Mouse (Mus musculus): ENCODE data around the gene Cdkn1a. TPM values are rescaled to one million over a fixed set of nuclear protein-coding genes. Genes with fewer than 3 reads are reported as not detected.
A peak's percentile ranks its signal among the peaks of the same experiment; 100 is the strongest.

The Cdkn1a gene
- total RNA-seq, 2 experiments from 2014 or later: 0.84 to 2.3 TPM

DNA sequence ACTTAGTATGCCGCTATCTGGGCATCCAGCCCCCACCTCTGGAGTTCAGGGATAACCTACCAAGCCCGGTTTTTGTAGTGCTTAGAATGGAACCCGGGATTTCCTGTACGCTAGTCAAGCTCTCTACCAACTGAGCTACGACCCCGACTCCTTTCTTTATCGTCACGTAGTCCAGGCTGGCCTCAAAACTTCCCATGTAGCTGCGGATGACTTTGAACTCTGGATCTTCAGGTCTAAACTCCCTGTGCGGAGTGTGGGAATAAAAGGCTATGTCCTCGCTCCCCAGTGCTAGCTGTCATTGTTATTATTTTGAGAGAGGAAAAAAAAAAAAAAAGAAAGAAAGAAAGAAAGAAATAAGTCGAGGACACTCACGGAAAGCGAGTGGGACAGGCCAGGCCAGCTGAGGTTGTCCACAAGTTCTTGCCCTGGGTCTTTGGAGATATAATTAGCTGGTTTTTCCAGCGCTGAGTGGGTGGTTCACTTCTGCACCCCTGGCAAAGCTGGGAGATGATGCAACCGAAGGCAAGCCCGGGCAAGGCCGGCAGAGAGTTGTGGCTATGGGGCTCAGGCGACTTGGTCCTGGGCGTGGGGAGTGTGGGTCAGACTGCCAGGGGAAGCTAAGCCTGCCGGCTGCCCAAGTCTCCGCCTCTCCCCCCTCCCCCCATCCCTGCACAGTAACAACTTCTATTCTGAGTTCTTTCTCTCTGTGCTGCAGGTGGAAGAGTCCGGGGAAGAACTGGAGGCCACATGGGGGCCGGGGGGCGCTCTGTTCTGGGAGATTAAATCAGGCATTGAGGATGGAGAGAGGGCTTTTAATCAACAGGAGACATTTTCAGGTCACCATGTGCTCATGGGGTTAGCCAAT, 12.0 kb upstream of the Cdkn1a start:
- ATAC-seq (replicated peaks; ENCODE audit: low FRiP score, poor library complexity, severe bottlenecking): no peak

DNA sequence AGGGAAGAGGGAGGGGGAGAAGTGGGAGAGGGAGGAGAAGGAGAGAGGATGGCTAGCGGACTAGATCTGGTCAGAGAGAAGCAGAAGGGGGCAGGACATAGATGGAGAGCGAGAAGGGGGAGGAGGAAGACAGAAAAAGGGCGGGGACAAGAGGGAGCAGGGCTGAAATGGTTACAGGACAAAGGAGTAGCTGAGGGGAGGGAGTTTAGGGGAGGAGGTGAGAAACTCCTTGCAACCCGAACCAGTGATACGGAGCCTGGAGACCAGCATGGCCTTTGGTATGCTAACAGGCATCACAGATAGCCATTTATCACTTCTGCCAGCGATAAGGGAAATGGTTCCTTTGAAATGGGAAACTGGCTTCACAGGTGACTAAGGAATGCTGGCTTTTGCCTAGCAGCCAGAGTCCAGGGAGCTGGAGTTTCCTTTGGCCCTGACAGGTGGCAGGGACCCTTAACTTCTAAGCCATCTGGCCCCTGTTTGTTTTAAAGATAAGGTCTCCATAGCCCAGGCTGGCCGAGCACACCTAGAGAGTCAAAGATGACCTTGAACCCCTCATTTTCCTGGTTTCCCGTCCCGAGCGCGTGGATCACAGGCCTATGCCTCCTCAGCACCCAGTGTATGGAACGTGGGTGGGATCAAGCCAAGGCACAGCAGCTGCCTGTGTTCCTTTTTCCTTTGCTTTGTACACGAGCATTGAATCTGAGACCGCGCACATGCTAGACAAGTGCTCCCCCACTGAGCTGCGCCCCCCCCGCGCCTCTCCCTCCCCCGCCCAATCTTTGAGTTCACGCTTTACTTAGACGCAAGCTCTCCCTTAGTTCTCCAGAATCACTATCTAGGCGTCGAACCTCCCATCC, 9.8 kb upstream of the Cdkn1a start:
- no peak for ATAC-seq (replicated peaks; ENCODE audit: low FRiP score, poor library complexity, severe bottlenecking)

DNA sequence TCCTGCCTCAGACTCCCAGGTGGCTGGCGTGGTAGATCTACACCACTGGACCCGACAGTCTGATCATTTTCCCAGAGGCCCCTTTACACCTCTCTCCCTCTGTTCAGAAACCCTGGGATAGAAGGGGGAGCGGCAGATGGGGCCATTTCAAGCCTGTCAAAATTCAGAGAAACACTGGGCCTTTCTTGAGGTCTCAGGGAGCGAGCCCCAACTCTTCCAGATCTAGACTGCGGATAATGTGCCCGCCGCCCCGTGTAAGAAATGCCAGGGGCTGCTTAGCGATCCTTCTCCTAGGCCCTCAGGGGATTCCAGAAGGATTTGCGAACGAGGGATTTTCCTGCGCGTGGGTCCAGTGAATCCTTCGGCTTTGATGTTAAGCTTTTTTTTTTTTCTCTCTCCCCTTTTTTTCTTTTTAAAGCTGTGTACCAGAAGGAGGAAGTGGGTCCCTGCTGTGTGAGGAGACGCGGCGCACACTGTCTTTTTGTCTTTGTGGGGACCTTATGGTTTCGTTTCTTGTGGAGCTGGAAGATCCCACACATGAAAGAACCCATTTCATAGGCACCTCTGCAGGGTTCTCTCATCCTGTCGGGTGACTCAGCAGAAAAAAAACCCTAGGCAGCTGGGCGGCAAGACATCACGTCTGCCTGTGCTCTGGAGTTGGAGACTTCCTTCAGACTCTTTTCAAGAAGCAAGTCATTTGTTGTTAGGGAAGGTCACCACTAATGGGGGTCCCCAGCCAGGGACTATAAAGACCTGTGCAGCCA, 9.0 kb upstream of the Cdkn1a start:
- no peak for ATAC-seq (replicated peaks; ENCODE audit: low FRiP score, poor library complexity, severe bottlenecking)

GRCm38 (mm10) chr17:29083586-29083985, 7.2 kb upstream of the Cdkn1a start:
- no peak for ATAC-seq (replicated peaks; ENCODE audit: low FRiP score, poor library complexity, severe bottlenecking)

GRCm38 (mm10) chr17:29084656-29085055, 6.1 kb upstream of the Cdkn1a start:
- ATAC-seq (replicated peaks; ENCODE audit: low FRiP score, poor library complexity, severe bottlenecking): no peak

DNA sequence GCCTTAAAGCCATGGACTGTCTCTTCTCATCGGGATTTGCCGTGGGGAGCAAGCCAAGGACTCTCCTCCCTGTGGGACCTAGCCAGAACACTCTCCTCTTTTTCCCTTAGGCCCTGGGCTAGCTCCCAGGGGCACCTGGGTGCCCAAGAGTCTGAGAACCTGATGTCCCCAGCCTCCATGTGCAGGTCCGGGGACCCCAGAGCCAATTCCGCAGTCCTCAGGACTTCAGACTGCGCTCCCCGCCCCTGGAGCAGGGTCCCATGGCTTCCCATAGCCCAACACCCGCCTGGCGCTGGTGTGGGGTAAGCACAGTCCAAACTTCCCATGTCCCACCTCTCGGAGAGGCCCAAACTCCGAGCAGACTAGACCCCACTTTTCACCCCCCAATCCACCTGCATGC, 5.5 kb upstream of the Cdkn1a start:
- no peak for ATAC-seq (replicated peaks; ENCODE audit: low FRiP score, poor library complexity, severe bottlenecking)

GRCm38 (mm10) chr17:29086916-29087315, 3.9 kb upstream of the Cdkn1a start:
- ATAC-seq (replicated peaks; ENCODE audit: low FRiP score, poor library complexity, severe bottlenecking): no peak

DNA sequence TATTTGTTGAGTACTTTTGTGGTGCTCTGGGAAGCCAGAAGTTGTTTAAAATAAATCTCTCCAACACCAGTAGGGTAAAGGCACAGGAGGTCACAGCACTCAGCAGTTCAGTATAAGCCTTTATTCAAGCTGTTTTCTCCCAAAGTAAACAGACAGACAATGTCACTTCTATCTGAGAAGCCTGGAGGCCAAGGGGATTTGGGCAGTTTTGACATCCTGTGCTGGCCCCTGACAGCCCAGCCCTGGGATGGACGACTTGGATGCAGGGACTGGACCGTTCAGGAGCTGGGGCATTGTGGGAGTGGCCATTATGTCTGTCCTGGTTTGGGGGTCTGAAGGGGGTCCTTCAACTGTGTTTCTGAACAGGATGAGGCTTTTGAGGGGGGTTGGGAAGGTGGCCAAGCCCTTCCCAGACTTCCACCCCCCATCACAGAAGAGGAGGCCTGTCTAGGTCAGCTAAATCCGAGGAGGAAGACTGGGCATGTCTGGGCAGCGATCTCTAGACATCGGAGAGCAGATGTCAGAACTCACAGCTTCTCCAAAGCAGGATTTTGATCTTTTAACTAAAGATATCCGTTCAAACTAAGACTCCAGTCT, 670 bp downstream of the Cdkn1a start:
- no peak for ATAC-seq (replicated peaks; ENCODE audit: low FRiP score, poor library complexity, severe bottlenecking)

DNA sequence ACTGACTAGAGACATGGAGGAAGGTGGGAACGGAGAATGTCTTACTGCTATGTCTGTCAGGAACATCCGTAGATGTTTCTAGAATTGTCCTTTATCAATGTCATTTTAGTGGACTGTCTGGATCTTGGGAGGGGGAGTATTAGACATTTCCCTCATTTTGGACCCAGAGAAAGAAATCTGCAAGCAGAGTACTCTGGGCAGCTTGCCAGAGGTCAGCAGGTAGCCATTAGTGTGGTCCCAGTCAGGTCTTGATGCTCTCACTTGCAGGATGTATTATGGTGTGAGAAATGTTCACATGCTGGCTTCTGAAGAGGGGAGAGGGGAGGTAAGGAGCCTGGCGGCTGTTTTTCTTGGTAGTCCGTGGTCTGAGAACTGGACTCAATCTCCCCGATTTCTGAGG, 1.7 kb downstream of the Cdkn1a start:
- no peak for ATAC-seq (replicated peaks; ENCODE audit: low FRiP score, poor library complexity, severe bottlenecking)

DNA sequence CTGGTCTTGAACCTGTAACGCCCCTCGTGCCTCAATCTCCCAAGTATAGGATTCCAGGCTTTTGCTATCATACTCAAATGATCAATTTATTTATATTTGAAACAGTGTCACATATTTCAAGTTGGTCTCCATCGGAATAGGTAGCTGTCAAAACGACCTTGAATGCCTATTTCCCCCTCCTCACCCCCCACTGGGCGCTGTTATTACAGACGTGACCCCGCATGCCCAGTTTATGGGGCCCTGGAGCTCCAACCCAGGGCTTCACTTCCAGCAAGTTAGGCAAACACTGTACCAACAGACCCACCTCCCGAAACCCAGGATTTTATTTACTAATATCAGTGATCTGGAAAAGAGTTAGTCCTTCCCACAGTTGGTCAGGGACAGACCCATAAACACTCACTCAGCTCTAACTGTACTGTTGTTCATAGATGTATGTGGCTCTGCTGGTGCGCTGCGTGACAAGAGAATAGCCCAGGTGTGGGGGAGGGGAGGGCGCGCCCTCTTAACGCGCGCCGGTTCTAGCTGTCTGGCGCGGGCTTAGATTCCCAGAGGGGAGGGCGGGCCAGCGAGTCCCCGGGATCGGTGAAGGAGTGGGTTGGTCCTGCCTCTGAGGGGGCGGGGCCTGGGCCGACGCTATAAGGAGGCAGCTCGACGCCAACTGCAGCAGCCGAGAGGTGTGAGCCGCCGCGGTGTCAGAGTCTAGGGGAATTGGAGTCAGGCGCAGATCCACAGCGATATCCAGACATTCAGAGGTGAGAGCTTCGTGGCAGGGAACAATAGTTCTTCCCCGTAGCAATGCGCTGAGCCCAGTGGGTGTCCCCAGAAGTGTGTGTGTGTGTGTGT, 2.6 kb downstream of the Cdkn1a start:
- peak; percentile 73 for ATAC-seq (replicated peaks; ENCODE audit: low FRiP score, poor library complexity, severe bottlenecking)

DNA sequence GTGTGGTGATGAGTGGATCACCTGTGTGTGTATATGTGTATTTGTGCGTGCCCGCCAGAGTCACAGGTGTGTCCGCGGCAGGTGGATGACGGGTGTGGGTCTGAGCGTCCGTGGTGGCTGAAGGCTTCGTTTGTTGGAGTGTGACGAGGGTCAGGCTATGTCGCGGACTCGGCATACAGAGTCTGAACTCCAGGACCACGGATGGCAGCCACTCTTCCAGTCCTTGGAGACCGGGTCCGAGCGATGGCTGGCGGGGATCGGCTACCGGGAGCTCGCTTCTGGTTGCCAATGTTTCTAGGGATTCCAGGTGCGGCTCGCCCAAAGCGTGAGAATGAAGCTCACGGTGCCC, 3.2 kb downstream of the Cdkn1a start:
- ATAC-seq (replicated peaks; ENCODE audit: low FRiP score, poor library complexity, severe bottlenecking): no peak

DNA sequence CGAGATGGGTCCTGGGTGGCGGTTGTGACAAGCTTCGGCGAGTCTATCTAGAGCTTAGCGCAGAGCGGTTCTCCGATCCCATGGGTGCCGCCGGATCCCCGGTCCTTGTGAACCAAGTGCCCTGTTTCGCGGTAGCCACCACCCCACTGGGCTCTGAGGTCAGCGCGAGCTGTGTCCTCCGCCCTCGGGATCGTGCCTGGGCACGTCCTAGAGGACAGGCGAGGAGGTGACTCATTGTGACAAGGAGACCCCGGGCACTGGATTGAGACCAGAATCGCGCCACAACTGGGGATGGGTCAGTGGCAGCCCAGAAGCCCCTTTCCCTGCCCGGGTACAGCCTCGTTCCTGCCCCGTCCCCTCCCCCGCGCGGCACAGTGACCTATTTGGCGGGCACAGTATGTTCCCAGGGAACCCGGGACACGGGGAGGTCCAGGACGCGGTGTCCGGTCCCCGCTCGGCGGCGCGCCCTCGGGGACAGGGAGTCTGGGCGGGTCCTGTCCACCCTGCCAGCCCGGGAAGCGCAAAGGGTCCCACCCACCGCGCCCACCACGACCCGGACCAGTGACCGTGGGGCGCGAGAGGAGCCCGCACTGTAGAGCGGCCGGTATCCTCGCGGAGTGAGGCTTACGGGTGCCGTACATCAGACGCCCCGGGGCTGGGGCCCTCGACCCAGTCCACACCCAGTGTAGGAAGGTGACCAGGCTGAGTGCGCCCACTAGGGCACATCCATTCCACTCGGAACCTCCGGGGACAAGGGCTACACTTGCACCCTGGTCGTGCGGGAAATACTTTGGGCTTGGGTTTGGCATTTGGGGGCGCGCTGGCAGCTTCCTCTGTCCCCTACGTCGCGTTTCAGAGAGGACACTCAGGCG, 3.8 kb downstream of the Cdkn1a start:
- ATAC-seq (replicated peaks; ENCODE audit: low FRiP score, poor library complexity, severe bottlenecking): no peak

DNA sequence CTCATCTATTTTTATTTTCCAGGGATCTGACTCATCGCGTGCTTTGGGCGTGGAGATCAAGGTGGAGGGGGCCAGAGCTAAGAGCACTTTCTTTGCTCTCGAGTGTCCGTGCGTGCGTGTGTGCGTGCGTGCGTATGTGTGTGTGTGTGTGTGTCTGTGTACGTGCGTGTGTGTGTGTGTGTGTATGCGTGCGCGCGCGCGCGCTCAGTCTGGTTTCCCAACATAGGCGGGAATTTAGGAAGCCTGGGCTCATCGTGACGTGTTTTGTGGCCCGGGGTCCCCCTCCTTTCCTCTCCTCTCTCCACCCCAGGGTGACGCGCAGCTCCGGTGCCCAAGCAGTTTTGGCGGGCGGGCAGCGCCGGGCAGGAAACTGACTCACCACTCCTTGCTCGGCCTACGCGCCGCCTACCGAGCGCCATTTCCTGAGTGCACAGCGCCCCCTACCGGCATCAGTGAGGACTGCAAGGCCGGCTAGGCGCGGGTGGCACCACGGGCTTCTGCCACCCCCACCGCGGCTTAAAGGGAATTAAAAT, 4.5 kb downstream of the Cdkn1a start:
- peak; percentile 70 for ATAC-seq (replicated peaks; ENCODE audit: low FRiP score, poor library complexity, severe bottlenecking)

GRCm38 (mm10) chr17:29096245-29096644, 5.5 kb downstream of the Cdkn1a start:
- ATAC-seq (replicated peaks; ENCODE audit: low FRiP score, poor library complexity, severe bottlenecking): no peak

DNA sequence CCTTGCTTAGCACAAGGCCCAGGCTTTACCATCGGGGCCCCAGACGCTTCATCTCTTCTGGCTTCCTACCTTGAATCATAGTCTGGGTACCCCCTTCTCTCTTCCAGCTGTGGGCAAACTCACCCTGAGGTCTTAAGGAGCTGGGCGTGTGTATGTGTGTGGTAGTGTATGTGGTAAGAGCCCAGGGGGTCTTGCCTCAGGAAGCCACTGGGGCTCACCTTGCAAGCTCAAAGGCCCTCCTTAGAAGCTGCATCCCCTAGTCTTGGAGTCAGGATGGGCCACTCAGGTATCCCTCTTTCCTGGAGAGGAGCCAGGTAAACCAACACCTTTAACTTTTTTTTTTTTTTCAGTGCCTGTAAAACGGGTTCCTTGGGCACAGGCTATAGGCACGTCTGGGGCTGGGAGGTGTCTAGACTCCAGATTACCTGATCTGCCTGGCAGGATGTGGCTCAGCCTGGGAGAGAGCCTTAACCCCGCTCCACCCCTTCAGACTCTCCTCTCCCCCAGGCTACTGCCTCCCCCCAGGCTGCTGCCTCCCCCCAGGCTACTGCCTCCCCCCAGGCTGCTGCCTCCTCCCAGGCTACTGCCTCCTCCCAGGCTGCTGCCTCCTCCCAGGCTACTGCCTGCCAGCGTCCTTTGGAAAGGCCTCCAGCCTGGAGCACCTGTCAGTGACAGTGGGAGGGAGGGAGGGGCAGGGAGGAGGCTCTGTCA, 6.2 kb downstream of the Cdkn1a start:
- ATAC-seq (replicated peaks; ENCODE audit: low FRiP score, poor library complexity, severe bottlenecking): no peak

GRCm38 (mm10) chr17:29098291-29098690, 7.5 kb downstream of the Cdkn1a start:
- no peak for ATAC-seq (replicated peaks; ENCODE audit: low FRiP score, poor library complexity, severe bottlenecking)

GRCm38 (mm10) chr17:29099076-29099475, 8.3 kb downstream of the Cdkn1a start:
- no peak for ATAC-seq (replicated peaks; ENCODE audit: low FRiP score, poor library complexity, severe bottlenecking)
